Mouse (Mus musculus) cerebral cortex, adult 2 months (tissue): ENCODE results near the gene Eps8l2.

Experiments used
- WGBS: fragments of 180-500 bp; shearing (Covaris S2); methylation state at CpG from one replicate; pipeline ENCODE4 v1.1.7; 2018; 5-methylcytosine and 5-hydroxymethylcytosine counted together

Eps8l2 gene

GRCm38 (mm10) chr7:141410631-141411030, 72.0 kb downstream of the Eps8l2 start:
- WGBS: 81% methylated on average over 8 of the region's 8 CpGs

- 95% methylated on average over 1 of the region's 1 CpGs for WGBS
Measured at GRCm38 (mm10) chr7:141411667-141412066, 73.0 kb downstream of the Eps8l2 start.
